Mouse (Mus musculus) midbrain, embryonic 11.5 days (tissue): ENCODE measurements around the gene Enpep. TPM values are rescaled to one million over a fixed set of nuclear protein-coding genes. Genes with fewer than 3 reads are reported as not detected.
A peak's percentile ranks its signal among the peaks of the same experiment; 100 is the strongest.

Experiments
- ATAC-seq: fragments of 200-750 bp; cut with Nextera tagmentation; 2 replicates; pipeline ENCODE4 v1.8.0; 2017; ENCODE audit warnings: moderate TSS enrichment, moderate library complexity; ENCODE audit not compliant: low FRiP score
- DNase-seq: peaks from one replicate; pipeline ENCODE4 v3.0.0; 2015; ENCODE audit warnings: low spot score; ENCODE audit errors: missing footprints
- H3K27ac ChIP-seq: fragments of 300-500 bp; sonication (generic); 2 replicates; pipeline ENCODE4 v1.5.1; 2014; ENCODE audit warnings: low read depth, low read length
- H3K27me3 ChIP-seq: fragments of 300-500 bp; sonication (generic); 2 replicates; pipeline ENCODE4 v1.6.1; 2014; ENCODE audit warnings: mild to moderate bottlenecking, low read length, moderate library complexity, mixed read lengths; ENCODE audit not compliant: control insufficient read depth, insufficient read depth
- H3K36me3 ChIP-seq: fragments of 300-500 bp; sonication (generic); 2 replicates; pipeline ENCODE4 v1.6.1; 2014; ENCODE audit warnings: mild to moderate bottlenecking, low read length, moderate library complexity, mixed read lengths; ENCODE audit not compliant: control insufficient read depth, insufficient read depth
- H3K4me1 ChIP-seq: fragments of 300-500 bp; sonication (generic); 2 replicates; pipeline ENCODE4 v1.6.1; 2014; ENCODE audit warnings: low read length; ENCODE audit not compliant: control insufficient read depth, insufficient read depth
- H3K4me2 ChIP-seq: fragments of 300-500 bp; sonication (generic); 2 replicates; pipeline ENCODE4 v1.6.1; 2014; ENCODE audit warnings: mild to moderate bottlenecking, moderate library complexity
- H3K4me3 ChIP-seq: fragments of 300-500 bp; sonication (generic); 2 replicates; pipeline ENCODE4 v1.5.1; 2014; ENCODE audit warnings: low read depth, low read length
- H3K9ac ChIP-seq: fragments of 300-500 bp; sonication (generic); 2 replicates; pipeline ENCODE4 v1.6.1; 2014; ENCODE audit warnings: low read length
- H3K9me3 ChIP-seq: fragments of 300-500 bp; sonication (generic); 2 replicates; pipeline ENCODE4 v1.6.1; 2016; ENCODE audit warnings: low read length; ENCODE audit not compliant: control insufficient read depth
- WGBS: fragments of 180-500 bp; shearing (Covaris S2); extraction: QIAGEN DNeasy Blood & Tissue Kit; methylation state at CpG from one replicate; pipeline ENCODE4 v1.1.7; 2014; 5-methylcytosine and 5-hydroxymethylcytosine counted together
- polyA plus RNA-seq: library from polyadenylated mRNA; unstranded; fragments of >200 nt; fragmentation: Nextera tagmentation; extraction: Ambion mirVana; gene quantifications from 2 replicates; pipeline ENCODE4 v1.2.1, GENCODE M21; 2014

The Enpep gene
- 0.15 TPM in 1 of 2 replicates, not detected in the other for polyA plus RNA-seq

GRCm38 (mm10) chr3:129332586-129332985, at the start of gene Enpep:
TSS of gene Enpep (minus strand) at chr3:129332720.
- Histone ChIP-seq H3K36me3 (no peaks in the 10 kb centered on the region), H3K27me3 (no peaks in the 10 kb centered on the region), H3K4me3 (no peak within 1 kb of the TSS), H3K4me1 (no peaks in the 10 kb centered on the region), H3K9ac (no peak within 1 kb of the TSS), H3K4me2 (no peak within 1 kb of the TSS), H3K9me3 (no peaks in the 10 kb centered on the region), H3K27ac (no peak within 1 kb of the TSS)
- ATAC-seq (no peak), DNase-seq (no peak)
- WGBS = 79% methylated on average over 13 of the region's 13 CpGs

- Histone ChIP-seq H3K27ac (no peak overlapping the region), H3K4me3 (no peak overlapping the region), H3K4me2 (no peak overlapping the region), H3K9me3 (no peaks in the 10 kb centered on the region), H3K4me1 (no peaks in the 10 kb centered on the region), H3K36me3 (no peaks in the 10 kb centered on the region), H3K27me3 (no peaks in the 10 kb centered on the region), H3K9ac (no peak overlapping the region)
- DNase-seq (peak; percentile 54), ATAC-seq (no peak)
- 86% methylated on average over 3 of the region's 3 CpGs for WGBS
These were observed 46.6 kb upstream of the Enpep start for GRCm38 (mm10) chr3:129379109-129379508.

DNA sequence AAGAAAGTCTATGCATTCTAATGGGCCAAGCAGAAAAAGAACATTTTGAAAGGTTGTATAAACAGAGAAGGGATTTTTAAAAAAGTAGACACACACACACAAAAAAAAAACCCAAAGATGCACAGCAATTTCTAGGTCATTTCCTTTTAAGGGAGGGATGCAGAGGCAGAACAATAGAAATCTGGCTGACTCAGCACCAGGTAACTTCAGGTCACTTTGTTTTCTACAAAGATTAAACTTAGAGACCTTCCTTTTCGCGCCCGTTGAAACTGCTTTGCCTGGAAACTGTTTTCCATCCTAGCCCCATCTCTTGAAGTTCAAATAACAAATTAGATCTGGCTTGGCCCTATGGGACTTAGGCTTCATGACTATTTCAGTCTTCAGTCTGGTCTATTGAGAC, 42.6 kb upstream of the Enpep start:
- H3K9ac ChIP-seq = no peak overlapping the region
- no peaks in the 10 kb centered on the region for H3K9me3 ChIP-seq
- no peaks in the 10 kb centered on the region for H3K36me3 ChIP-seq
- DNase-seq (no peak), ATAC-seq (no peak)
- no peak overlapping the region for H3K4me3 ChIP-seq
- H3K27me3 ChIP-seq = no peaks in the 10 kb centered on the region
- H3K4me1 ChIP-seq = no peaks in the 10 kb centered on the region
- 91% methylated on average over 3 of the region's 3 CpGs for WGBS
- H3K27ac ChIP-seq = no peak overlapping the region
- H3K4me2 ChIP-seq = no peak overlapping the region

GRCm38 (mm10) chr3:129373108-129373507, 40.6 kb upstream of the Enpep start:
- Histone ChIP-seq H3K9ac (no peak overlapping the region), H3K4me2 (no peak overlapping the region), H3K27ac (no peak overlapping the region), H3K4me3 (no peak overlapping the region), H3K27me3 (no peaks in the 10 kb centered on the region), H3K36me3 (no peaks in the 10 kb centered on the region), H3K4me1 (no peaks in the 10 kb centered on the region), H3K9me3 (no peaks in the 10 kb centered on the region)
- DNase-seq (no peak), ATAC-seq (no peak)
- 42% methylated on average over 2 of the region's 2 CpGs for WGBS

DNA sequence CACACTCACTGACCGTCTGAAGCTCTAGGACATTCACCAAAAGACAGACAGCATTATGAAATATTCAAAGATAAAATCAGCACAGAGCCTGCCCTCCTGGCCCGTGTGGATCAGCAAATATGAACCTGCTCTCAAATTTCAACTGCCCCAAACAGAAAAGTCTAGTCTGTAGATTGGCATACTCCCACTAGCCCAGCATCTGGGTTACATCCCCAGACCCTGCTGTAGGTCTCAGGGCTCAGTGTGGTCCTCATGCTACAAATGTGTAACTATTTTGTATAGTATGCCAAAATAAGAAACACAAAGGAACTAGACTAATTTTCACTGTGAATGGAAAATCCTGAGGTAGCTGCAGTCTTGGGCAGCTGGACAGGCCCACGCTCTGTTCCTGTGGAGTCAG, 37.0 kb upstream of the Enpep start:
- no peak overlapping the region for H3K9ac ChIP-seq
- WGBS = 81% methylated on average over 3 of the region's 3 CpGs
- ATAC-seq = no peak

DNA sequence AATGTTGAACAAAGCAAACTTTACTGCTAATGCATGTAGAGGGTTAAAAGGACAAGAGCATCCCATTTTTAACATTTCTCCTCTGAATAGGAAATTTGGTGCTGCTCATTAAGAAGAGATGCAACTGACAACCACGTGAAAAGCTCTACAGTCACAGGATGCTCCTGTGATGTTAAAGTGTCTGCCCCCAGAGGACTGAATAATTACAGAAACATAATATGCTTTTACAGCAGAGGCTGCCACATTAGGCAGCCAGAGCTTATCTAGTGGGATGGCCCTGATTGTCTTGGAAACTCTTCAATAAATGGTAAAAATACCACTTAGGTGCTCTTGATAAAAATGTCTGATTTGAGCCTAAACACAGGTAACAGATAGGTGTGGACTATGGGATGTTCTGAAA, 33.4 kb upstream of the Enpep start:
- ATAC-seq (no peak), DNase-seq (no peak)
- no peaks in the 10 kb centered on the region for H3K9me3 ChIP-seq
- no peak overlapping the region for H3K27ac ChIP-seq
- H3K36me3 ChIP-seq = no peaks in the 10 kb centered on the region
- H3K27me3 ChIP-seq = no peaks in the 10 kb centered on the region
- H3K9ac ChIP-seq = no peak overlapping the region
- WGBS = 88% methylated on average over 1 of the region's 1 CpGs
- H3K4me2 ChIP-seq = no peak overlapping the region
- H3K4me3 ChIP-seq = no peak overlapping the region
- no peaks in the 10 kb centered on the region for H3K4me1 ChIP-seq

More for the DNA sequence above, 37.0 kb upstream of the Enpep start:
- Histone ChIP-seq H3K4me1 (no peaks in the 10 kb centered on the region), H3K27ac (no peak overlapping the region), H3K4me3 (no peak overlapping the region), H3K36me3 (no peaks in the 10 kb centered on the region), H3K27me3 (no peaks in the 10 kb centered on the region), H3K4me2 (no peak overlapping the region), H3K9me3 (no peaks in the 10 kb centered on the region)
- DNase-seq = no peak

DNA sequence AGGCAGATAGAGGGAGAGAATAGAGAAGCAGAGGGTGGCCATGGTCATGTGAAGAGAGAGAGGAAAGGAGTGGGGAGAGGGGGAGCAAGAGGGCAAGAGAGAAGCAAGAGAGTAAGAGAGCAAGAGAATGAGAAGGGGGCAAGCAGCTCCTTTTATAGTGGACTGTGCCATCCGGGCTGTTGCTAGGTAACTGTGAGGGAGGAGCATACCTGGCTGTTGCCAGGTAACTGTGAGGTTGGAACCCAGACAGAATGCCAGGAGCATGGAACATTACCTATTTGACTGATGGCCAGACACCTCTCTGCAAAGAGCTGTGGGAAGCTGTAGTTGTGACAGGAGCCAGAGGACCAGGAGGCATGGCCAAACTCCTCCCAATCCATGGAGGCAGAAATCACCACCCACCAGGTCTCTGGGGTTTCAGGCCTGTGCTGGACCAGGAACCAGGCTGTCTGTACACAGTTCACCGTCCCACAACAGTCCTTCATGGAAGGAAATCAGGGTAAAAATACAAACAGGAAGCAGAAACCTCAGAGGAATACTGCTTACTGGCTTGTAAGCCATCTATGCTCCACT, 32.4 kb upstream of the Enpep start:
- H3K9me3 ChIP-seq = no peaks in the 10 kb centered on the region
- no peaks in the 10 kb centered on the region for H3K4me1 ChIP-seq
- H3K27me3 ChIP-seq = no peaks in the 10 kb centered on the region
- ATAC-seq (no peak), DNase-seq (no peak)
- no peak overlapping the region for H3K4me3 ChIP-seq
- 73% methylated on average over 2 of the region's 2 CpGs for WGBS
- H3K36me3 ChIP-seq = no peaks in the 10 kb centered on the region
- H3K27ac ChIP-seq = no peak overlapping the region
- no peak overlapping the region for H3K9ac ChIP-seq
- H3K4me2 ChIP-seq = no peak overlapping the region

DNA sequence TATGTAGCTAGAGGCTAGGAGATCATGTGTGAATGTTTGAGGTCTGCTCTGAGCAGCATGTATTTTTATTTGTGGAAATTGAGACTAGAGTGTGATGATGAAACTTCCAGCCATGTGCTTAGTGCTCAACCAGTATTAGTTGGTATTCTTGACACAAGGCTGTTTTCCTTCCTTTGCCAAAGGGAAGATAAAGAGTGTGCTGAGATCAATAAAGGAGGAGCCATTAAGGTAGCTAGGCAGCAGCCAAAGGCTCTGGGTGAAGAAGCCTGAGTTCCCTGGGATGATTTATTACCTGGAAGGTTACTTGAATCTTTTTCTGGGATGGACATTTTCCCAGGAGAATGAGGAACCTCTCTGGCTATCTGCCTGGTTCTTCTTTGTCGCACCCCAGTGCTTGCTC, 30.9 kb upstream of the Enpep start:
- WGBS = 83% methylated on average over 1 of the region's 1 CpGs
- DNase-seq (no peak), ATAC-seq (no peak)
- Histone ChIP-seq H3K4me3 (no peak overlapping the region), H3K27me3 (no peaks in the 10 kb centered on the region), H3K4me2 (no peak overlapping the region), H3K27ac (no peak overlapping the region), H3K9ac (no peak overlapping the region), H3K4me1 (no peaks in the 10 kb centered on the region), H3K9me3 (no peaks in the 10 kb centered on the region), H3K36me3 (no peaks in the 10 kb centered on the region)

DNA sequence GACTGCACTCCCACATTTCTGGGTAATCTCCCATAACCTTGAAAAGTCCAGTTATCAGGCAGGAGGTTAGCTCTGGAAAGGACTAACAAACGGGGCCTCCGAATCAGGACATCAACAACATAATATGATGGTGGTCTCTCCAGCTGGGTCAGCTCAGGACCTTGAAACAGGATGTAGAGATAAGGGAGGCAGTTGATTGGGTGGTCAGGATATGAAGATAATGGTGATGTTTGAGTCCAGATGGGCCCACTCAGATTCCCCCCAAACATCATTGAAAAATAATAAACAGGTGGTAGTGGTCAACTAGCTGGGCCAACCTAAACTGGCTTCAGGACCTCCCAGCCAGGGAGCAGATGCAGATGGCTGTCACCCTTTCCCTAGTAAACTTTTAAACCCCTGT, 25.6 kb upstream of the Enpep start:
- Histone ChIP-seq H3K4me3 (no peak overlapping the region), H3K9ac (no peak overlapping the region), H3K4me2 (no peak overlapping the region), H3K27me3 (no peaks in the 10 kb centered on the region), H3K4me1 (no peaks in the 10 kb centered on the region), H3K27ac (no peak overlapping the region), H3K9me3 (no peaks in the 10 kb centered on the region), H3K36me3 (no peaks in the 10 kb centered on the region)
- ATAC-seq = no peak
- WGBS = 100% methylated on average over 2 of the region's 2 CpGs
- no peak for DNase-seq
